Mouse (Mus musculus) forebrain, embryonic 11.5 days (tissue): ENCODE data around the gene Cox10. TPM values are rescaled to one million over a fixed set of nuclear protein-coding genes. Genes with fewer than 3 reads are reported as not detected.

Experiments
- ATAC-seq: fragments of 200-750 bp; cut with Nextera tagmentation; replicated peaks from 2 replicates; pipeline ENCODE4 v1.8.0; 2017; ENCODE audit warnings: moderate TSS enrichment; ENCODE audit not compliant: low FRiP score
- DNase-seq: peaks from one replicate; pipeline ENCODE4 v3.0.0-alpha.2; 2017; ENCODE audit warnings: low spot score
- H3K27ac ChIP-seq: fragments of 300-500 bp; sonication (generic); 2 replicates; pipeline ENCODE4 v1.5.1; 2014; ENCODE audit warnings: low read depth, low read length
- H3K27me3 ChIP-seq: fragments of 300-500 bp; sonication (generic); 2 replicates; pipeline ENCODE4 v1.6.1; 2014; ENCODE audit warnings: mild to moderate bottlenecking, low read length, mixed read lengths; ENCODE audit not compliant: control insufficient read depth, insufficient read depth
- H3K36me3 ChIP-seq: fragments of 300-500 bp; sonication (generic); 2 replicates; pipeline ENCODE4 v1.6.1; 2014; ENCODE audit warnings: mild to moderate bottlenecking, low read length, moderate library complexity, mixed read lengths; ENCODE audit not compliant: control insufficient read depth, insufficient read depth
- H3K4me1 ChIP-seq: fragments of 300-500 bp; sonication (generic); replicated peaks from 2 replicates; pipeline ENCODE4 v1.6.1; 2014; ENCODE audit warnings: low read length, mixed read lengths; ENCODE audit not compliant: control insufficient read depth, insufficient read depth
- H3K4me2 ChIP-seq: fragments of 300-500 bp; sonication (generic); 2 replicates; pipeline ENCODE4 v1.6.1; 2014; ENCODE audit warnings: low read depth, mild to moderate bottlenecking, low read length, moderate library complexity, mixed read lengths; ENCODE audit not compliant: severe bottlenecking
- H3K4me3 ChIP-seq: fragments of 300-500 bp; sonication (generic); 2 replicates; pipeline ENCODE4 v1.5.1; 2014; ENCODE audit warnings: low read depth, low read length
- H3K9ac ChIP-seq: fragments of 300-500 bp; sonication (generic); 2 replicates; pipeline ENCODE4 v1.6.1; 2014; ENCODE audit warnings: low read length
- H3K9me3 ChIP-seq: fragments of 300-500 bp; sonication (generic); 2 replicates; pipeline ENCODE4 v1.6.1; 2016; ENCODE audit warnings: low read length, mixed read lengths; ENCODE audit not compliant: control insufficient read depth
- WGBS: fragments of 180-500 bp; shearing (Covaris S2); extraction: QIAGEN DNeasy Blood & Tissue Kit; methylation state at CpG from one replicate; pipeline ENCODE4 v1.1.7; 2014; 5-methylcytosine and 5-hydroxymethylcytosine counted together
- polyA plus RNA-seq: library from polyadenylated mRNA; unstranded; fragments of >200 nt; fragmentation: Nextera tagmentation; extraction: Ambion mirVana; gene quantifications from 2 replicates; pipeline ENCODE4 v1.2.1, GENCODE M21; 2014

Cox10 gene
- polyA plus RNA-seq, 1 experiment from 2014 or later: 27.9 TPM

GRCm38 (mm10) chr11:63953887-63954286, 125.4 kb downstream of the Cox10 start:
- Histone ChIP-seq H3K4me1 (peaks cover 16% of the 10 kb centered on the region; the same call in 1 of the 2 replicates), H3K4me3 (no peak overlapping the region), H3K27me3 (peaks cover 12% of the 10 kb centered on the region; the same call in 1 of the 2 replicates), H3K27ac (no peak overlapping the region), H3K4me2 (no peak overlapping the region), H3K36me3 (no peaks in the 10 kb centered on the region), H3K9ac (no peak overlapping the region), H3K9me3 (no peaks in the 10 kb centered on the region)
- DNase-seq (no peak), ATAC-seq (no peak)
- WGBS: 86% methylated on average over 2 of the region's 2 CpGs

- Histone ChIP-seq H3K9ac (no peak overlapping the region), H3K36me3 (no peaks in the 10 kb centered on the region), H3K4me3 (no peak overlapping the region), H3K9me3 (no peaks in the 10 kb centered on the region), H3K27me3 (peaks cover 12% of the 10 kb centered on the region; the same call in 1 of the 2 replicates), H3K27ac (no peak overlapping the region), H3K4me2 (peak overlapping the region; percentile 48; the same call in 1 of the 2 replicates), H3K4me1 (peaks cover 16% of the 10 kb centered on the region; the same call in 1 of the 2 replicates)
- ATAC-seq (no peak), DNase-seq (no peak)
- whole genome bisulfite sequencing: 17% methylated on average over 4 of the region's 4 CpGs
Observed at GRCm38 (mm10) chr11:63952743-63953191, 126.5 kb downstream of the Cox10 start.

GRCm38 (mm10) chr11:63951831-63952631, 127.2 kb downstream of the Cox10 start:
- WGBS: 5% methylated on average over 19 of the region's 19 CpGs
- ATAC-seq (peak; percentile 83), DNase-seq (peak; percentile 76)
- H3K9ac ChIP-seq: no peak overlapping the region
- peak overlapping the region; percentile 48 for H3K4me2 ChIP-seq
- no peaks in the 10 kb centered on the region for H3K9me3 ChIP-seq
- no peak overlapping the region for H3K27ac ChIP-seq
- H3K4me1 ChIP-seq: peaks cover 16% of the 10 kb centered on the region; the same call in 1 of the 2 replicates
- peaks cover 12% of the 10 kb centered on the region; the same call in 1 of the 2 replicates for H3K27me3 ChIP-seq
- peak overlapping the region; percentile 14; the same call in 1 of the 2 replicates for H3K4me3 ChIP-seq
- no peaks in the 10 kb centered on the region for H3K36me3 ChIP-seq

GRCm38 (mm10) chr11:63948371-63948770, 130.9 kb downstream of the Cox10 start:
- H3K4me1 ChIP-seq: peaks cover 12% of the 10 kb centered on the region; the same call in 1 of the 2 replicates
- ATAC-seq: no peak

GRCm38 (mm10) chr11:63947024-63947423, 132.2 kb downstream of the Cox10 start:
- no peak overlapping the region for H3K4me3 ChIP-seq
- H3K4me1 ChIP-seq: peaks cover under 1% of the 10 kb centered on the region; the same call in 1 of the 2 replicates
- DNase-seq: no peak
- WGBS: 85% methylated on average over 2 of the region's 2 CpGs
- H3K27me3 ChIP-seq: peaks cover 8% of the 10 kb centered on the region; the same call in 1 of the 2 replicates
- no peak overlapping the region for H3K27ac ChIP-seq
- no peak overlapping the region for H3K9ac ChIP-seq
- ATAC-seq: no peak
- H3K36me3 ChIP-seq: no peaks in the 10 kb centered on the region
- H3K9me3 ChIP-seq: no peaks in the 10 kb centered on the region
- H3K4me2 ChIP-seq: no peak overlapping the region

More at GRCm38 (mm10) chr11:63948371-63948770, 130.9 kb downstream of the Cox10 start:
- no peak for DNase-seq
- no peaks in the 10 kb centered on the region for H3K9me3 ChIP-seq
- no peak overlapping the region for H3K27ac ChIP-seq
- H3K9ac ChIP-seq: no peak overlapping the region
- H3K36me3 ChIP-seq: no peaks in the 10 kb centered on the region
- H3K4me3 ChIP-seq: no peak overlapping the region
- H3K4me2 ChIP-seq: no peak overlapping the region
- WGBS: 89% methylated on average over 11 of the region's 11 CpGs
- peaks cover 10% of the 10 kb centered on the region; the same call in 1 of the 2 replicates for H3K27me3 ChIP-seq

- WGBS: 98% methylated on average over 3 of the region's 3 CpGs
- Histone ChIP-seq H3K36me3 (no peaks in the 10 kb centered on the region), H3K9me3 (no peaks in the 10 kb centered on the region), H3K27me3 (no peaks in the 10 kb centered on the region; the same call in 1 of the 2 replicates), H3K27ac (no peak overlapping the region), H3K4me1 (no peaks in the 10 kb centered on the region), H3K4me3 (no peak overlapping the region), H3K9ac (no peak overlapping the region), H3K4me2 (no peak overlapping the region)
- no peak for ATAC-seq
- DNase-seq: no peak
Observed at GRCm38 (mm10) chr11:63943947-63944346, 135.3 kb downstream of the Cox10 start.

GRCm38 (mm10) chr11:63943268-63943890, 135.9 kb downstream of the Cox10 start:
- H3K9ac ChIP-seq: no peak overlapping the region
- WGBS: 94% methylated on average over 13 of the region's 13 CpGs
- H3K27ac ChIP-seq: no peak overlapping the region
- H3K4me1 ChIP-seq: no peaks in the 10 kb centered on the region
- H3K9me3 ChIP-seq: no peaks in the 10 kb centered on the region
- no peaks in the 10 kb centered on the region; the same call in 1 of the 2 replicates for H3K27me3 ChIP-seq
- H3K4me2 ChIP-seq: no peak overlapping the region
- ATAC-seq: no peak
- no peaks in the 10 kb centered on the region for H3K36me3 ChIP-seq
- DNase-seq: no peak
- H3K4me3 ChIP-seq: no peak overlapping the region

GRCm38 (mm10) chr11:63942177-63942576, 137.1 kb downstream of the Cox10 start:
- ATAC-seq: no peak
- H3K4me1 ChIP-seq: no peaks in the 10 kb centered on the region
- WGBS: 83% methylated on average over 8 of the region's 8 CpGs
- no peak overlapping the region for H3K4me3 ChIP-seq
- no peak for DNase-seq
- H3K27ac ChIP-seq: no peak overlapping the region
- H3K27me3 ChIP-seq: no peaks in the 10 kb centered on the region
- H3K9me3 ChIP-seq: no peaks in the 10 kb centered on the region
- no peaks in the 10 kb centered on the region for H3K36me3 ChIP-seq
- no peak overlapping the region for H3K4me2 ChIP-seq
- H3K9ac ChIP-seq: no peak overlapping the region
